In the genomic region with DNA sequence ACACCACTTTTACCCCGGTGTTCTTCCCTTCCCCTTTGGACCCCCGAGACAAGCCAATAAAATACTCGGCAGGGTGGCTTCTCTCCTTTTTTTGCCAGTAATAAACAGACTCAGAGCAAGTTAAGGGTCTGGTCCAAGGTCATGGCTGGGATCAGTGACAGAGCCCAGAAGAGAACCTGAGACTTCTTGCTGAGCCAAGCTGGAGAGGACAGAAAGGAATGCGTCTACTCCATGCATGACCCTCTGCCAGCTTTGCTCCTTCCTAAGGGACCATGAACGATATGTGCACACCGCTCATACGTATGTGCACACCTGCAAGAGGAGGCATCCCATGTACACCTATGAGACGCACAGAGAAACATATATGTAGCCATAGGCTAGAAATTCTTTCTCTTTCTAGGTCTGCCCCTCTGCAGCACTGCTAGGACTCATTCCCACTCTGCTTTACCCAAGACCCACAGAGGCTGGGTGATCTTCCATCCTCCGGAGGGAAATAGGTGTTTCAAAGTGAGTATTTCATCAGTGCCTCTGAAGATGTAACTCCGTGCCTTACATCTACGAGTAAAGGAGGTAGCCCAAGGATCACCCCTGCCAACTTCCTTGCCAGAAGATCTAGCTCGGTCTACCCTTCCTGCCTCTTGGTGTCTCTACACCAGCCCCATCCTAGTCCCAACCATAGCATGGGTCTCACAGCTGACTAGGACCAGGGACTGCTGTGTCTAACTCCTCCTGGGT, we compare ENCODE assay signal across 8 mouse cellular contexts. TPM values are rescaled to one million over a fixed set of nuclear protein-coding genes. Genes with fewer than 3 reads are reported as not detected.
A peak's percentile ranks its signal among the peaks of the same experiment; 100 is the strongest.
DNase-seq lines count a peak whose midpoint lies in the region; ATAC-seq and TF ChIP-seq lines count a peak whose summit lies in the region.

No protein-coding gene starts in this region.

- intact Hi-C loops in gastrocnemius, postnatal 14 days (cut with DNase I; ENCODE audit: low total_unique reads): no loop called here

- no peak for TF ChIP-seq CTCF in E14TG2a.4 (conservative IDR thresholded peaks at IDR 0.05; ENCODE audit: low read length)

- peak overlapping the region; percentile 78 for H3K9ac ChIP-seq in forebrain, embryonic 13.5 days
- H3K9ac ChIP-seq in liver, embryonic 15.5 days: peak overlapping the region; percentile 54

- H3K27me3 ChIP-seq in E14TG2a.4 (ENCODE audit: insufficient read depth, low read length): peaks cover 31% of the 10 kb centered on the region
- H3K27me3 ChIP-seq in forebrain, embryonic 13.5 days: peaks cover 17% of the 10 kb centered on the region
- peaks cover 37% of the 10 kb centered on the region for H3K27me3 ChIP-seq in liver, embryonic 15.5 days

- peaks cover 3% of the 10 kb centered on the region; the same call in 1 of the 2 replicates for H3K36me3 ChIP-seq in E14TG2a.4 (ENCODE audit: insufficient read depth, low read length)
- H3K36me3 ChIP-seq in forebrain, embryonic 13.5 days (ENCODE audit: poor library complexity, severe bottlenecking): no peaks in the 10 kb centered on the region
- no peaks in the 10 kb centered on the region for H3K36me3 ChIP-seq in liver, embryonic 15.5 days (replicated peaks)

- peak; percentile 32 for DNase-seq in gastrocnemius, postnatal 14 days
- DNase-seq in gastrocnemius, postnatal 4 days (ENCODE audit: low spot score in 2 of 2): no peak
- no peak for DNase-seq in right cerebral cortex, postnatal 4 days
- DNase-seq in frontal cortex, postnatal 25 days (ENCODE audit: low spot score in 2 of 2): no peak
- no peak for DNase-seq in c-Kit-positive CD71-positive TER-119-positive erythroid progenitor cells, embryonic 14.5 days (ENCODE audit: low spot score)

- H3K9me3 ChIP-seq in E14TG2a.4 (ENCODE audit: low read length): no peaks in the 10 kb centered on the region
- no peaks in the 10 kb centered on the region for H3K9me3 ChIP-seq in forebrain, embryonic 13.5 days (replicated peaks)
- no peaks in the 10 kb centered on the region for H3K9me3 ChIP-seq in liver, embryonic 15.5 days (replicated peaks)

- WGBS in forebrain, embryonic 13.5 days: 51% methylated on average over 12 of the region's 12 CpGs
- WGBS in liver, embryonic 15.5 days (ENCODE audit: insufficient replicate concordance): 42% methylated on average over 12 of the region's 12 CpGs

- H3K4me2 ChIP-seq in forebrain, embryonic 13.5 days: peak overlapping the region; percentile 87
- H3K4me2 ChIP-seq in liver, embryonic 15.5 days: peak overlapping the region; percentile 83

- no peak overlapping the region for H3K27ac ChIP-seq in forebrain, embryonic 13.5 days
- H3K27ac ChIP-seq in liver, embryonic 15.5 days (replicated peaks): no peak overlapping the region

- H3K4me3 ChIP-seq in E14TG2a.4 (replicated peaks; ENCODE audit: low read length): peak overlapping the region; percentile 77
- H3K4me3 ChIP-seq in forebrain, embryonic 13.5 days: peak overlapping the region; percentile 62
- peak overlapping the region; percentile 59 for H3K4me3 ChIP-seq in liver, embryonic 15.5 days (replicated peaks)

- ATAC-seq in forebrain, embryonic 13.5 days: no peak
- no peak for ATAC-seq in liver, embryonic 15.5 days (ENCODE audit: insufficient read depth)

- H3K4me1 ChIP-seq in E14TG2a.4 (replicated peaks; ENCODE audit: low read depth, low read length): peaks cover 34% of the 10 kb centered on the region
- H3K4me1 ChIP-seq in forebrain, embryonic 13.5 days: peaks cover 34% of the 10 kb centered on the region
- H3K4me1 ChIP-seq in liver, embryonic 15.5 days (replicated peaks): peaks cover 30% of the 10 kb centered on the region

RNA-seq across cellular contexts. Expression of a gene that starts 0.7 kb away (rescaled TPM):
- 10 to 100 TPM; 41.9 to 49.8 TPM for total RNA-seq in gastrocnemius, postnatal 14 days (2021)
- total RNA-seq in gastrocnemius, postnatal 4 days (2021): 10 to 100 TPM; 16.9 to 18.1 TPM
- 3.1 and 3.2 TPM in 2 replicates for polyA plus RNA-seq in forebrain, embryonic 13.5 days (2015; fragmentation: Nextera tagmentation; extraction: Ambion mirVana)
- polyA plus RNA-seq in liver, embryonic 15.5 days (2015; fragmentation: Nextera tagmentation; extraction: Ambion mirVana): 0.12 TPM in 2 replicates

RNA-seq across cellular contexts. Expression of a gene that starts 2.9 kb away (rescaled TPM):
- 10 to 100 TPM; 12.0 to 13.2 TPM for total RNA-seq in gastrocnemius, postnatal 14 days (2021)
- 10 to 100 TPM; 14.0 to 14.5 TPM for total RNA-seq in gastrocnemius, postnatal 4 days (2021)
- 13.3 and 13.9 TPM in 2 replicates for polyA plus RNA-seq in forebrain, embryonic 13.5 days (2015; fragmentation: Nextera tagmentation; extraction: Ambion mirVana)
- polyA plus RNA-seq in liver, embryonic 15.5 days (2015; fragmentation: Nextera tagmentation; extraction: Ambion mirVana): 3.6 and 3.7 TPM in 2 replicates

RNA-seq across cellular contexts. Expression of a gene that starts 45.3 kb away (rescaled TPM):
- total RNA-seq in gastrocnemius, postnatal 14 days (2021): 10 to 100 TPM; 17.2 to 23.8 TPM
- 10 to 100 TPM; 17.3 to 21.7 TPM for total RNA-seq in gastrocnemius, postnatal 4 days (2021)
- 6.2 and 7.3 TPM in 2 replicates for polyA plus RNA-seq in forebrain, embryonic 13.5 days (2015; fragmentation: Nextera tagmentation; extraction: Ambion mirVana)
- polyA plus RNA-seq in liver, embryonic 15.5 days (2015; fragmentation: Nextera tagmentation; extraction: Ambion mirVana): 11.6 and 12.4 TPM in 2 replicates

RNA-seq across cellular contexts. Expression of a gene that starts 51.4 kb away (rescaled TPM):
- 10 to 100 TPM; 14.6 to 15.9 TPM for total RNA-seq in gastrocnemius, postnatal 14 days (2021)
- total RNA-seq in gastrocnemius, postnatal 4 days (2021): 10 to 100 TPM; 19.7 to 22.8 TPM
- polyA plus RNA-seq in forebrain, embryonic 13.5 days (2015; fragmentation: Nextera tagmentation; extraction: Ambion mirVana): 2.0 and 2.4 TPM in 2 replicates
- polyA plus RNA-seq in liver, embryonic 15.5 days (2015; fragmentation: Nextera tagmentation; extraction: Ambion mirVana): 10.0 and 11.7 TPM in 2 replicates

RNA-seq across cellular contexts. Expression of a gene that starts 58.3 kb away (rescaled TPM):
- total RNA-seq in gastrocnemius, postnatal 14 days (2021): 1 to 10 TPM in 1 of 2 experiments, under 1 TPM in 1; 0.78 to 1.0 TPM
- total RNA-seq in gastrocnemius, postnatal 4 days (2021): 1 to 10 TPM; 2.6 to 2.7 TPM
- polyA plus RNA-seq in forebrain, embryonic 13.5 days (2015; fragmentation: Nextera tagmentation; extraction: Ambion mirVana): 3.3 and 4.5 TPM in 2 replicates
- polyA plus RNA-seq in liver, embryonic 15.5 days (2015; fragmentation: Nextera tagmentation; extraction: Ambion mirVana): 0.02 TPM in 1 of 2 replicates, not detected in the other
